Mouse (Mus musculus): ENCODE data around the gene Tmem242.

- TF ChIP-seq POLR2A (IDR thresholded peaks at IDR 0.05; ENCODE audit: borderline replicate concordance, insufficient read depth, low read length) = no peak
- TF ChIP-seq CTCF (IDR thresholded peaks at IDR 0.05; ENCODE audit: borderline replicate concordance, insufficient read depth, low read depth, low read length) = no peak
These were observed 48.1 kb upstream of the Tmem242 start for GRCm38 (mm10) chr17:5488156-5488555.

All from cerebellum, adult 2 months (tissue).